Mouse (Mus musculus): ENCODE measurements around the gene Ap3d1. TPM values are rescaled to one million over a fixed set of nuclear protein-coding genes. Genes with fewer than 3 reads are reported as not detected.

The Ap3d1 gene
- total and polyA plus RNA-seq, 2 experiments from 2014 or later = 99.7 to 201 TPM

- WGBS = 95% methylated on average over 4 of the region's 4 CpGs
- no peak for DNase-seq (ENCODE audit: low spot score)
- Histone ChIP-seq H3K9me3 (ENCODE audit: low read length) (no peaks in the 10 kb centered on the region), H3K9ac (replicated peaks; ENCODE audit: low read length) (no peak overlapping the region), H3K27me3 (ENCODE audit: insufficient read depth, low read length) (no peaks in the 10 kb centered on the region), H3K4me2 (ENCODE audit: low read depth, low read length) (no peak overlapping the region), H3K4me3 (ENCODE audit: low read length) (no peak overlapping the region), H3K36me3 (ENCODE audit: insufficient read depth, low read length) (peaks cover 53% of the 10 kb centered on the region), H3K4me1 (ENCODE audit: insufficient read depth, low read length) (peaks cover 25% of the 10 kb centered on the region), H3K27ac (no peak overlapping the region)
- no peak for TF ChIP-seq CTCF (IDR thresholded peaks at IDR 0.05; ENCODE audit: low read depth)
- ATAC-seq = no peak
These were observed 70.8 kb downstream of the Ap3d1 start for GRCm38 (mm10) chr10:80671251-80671650.

DNA sequence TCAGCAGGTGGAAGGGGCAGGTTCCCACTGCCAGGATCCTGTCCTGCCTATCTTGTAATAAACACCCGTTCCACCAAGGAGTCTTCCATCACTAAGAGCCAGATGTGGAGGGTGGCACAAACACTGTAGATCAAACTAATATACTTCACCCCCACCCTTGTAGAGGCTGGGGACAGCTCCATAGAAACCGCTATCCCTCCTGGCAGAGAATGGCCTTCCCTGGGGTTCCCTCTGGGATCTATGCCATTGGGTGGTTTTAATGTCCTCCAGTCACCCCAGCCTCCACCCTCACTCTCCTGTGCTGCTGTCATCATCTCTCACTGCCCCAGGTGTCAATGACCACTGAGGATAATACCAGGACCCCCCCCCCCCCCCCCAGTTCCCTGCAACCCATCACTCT is 71.5 kb downstream of the Ap3d1 start:
- peaks cover 55% of the 10 kb centered on the region for H3K36me3 ChIP-seq (ENCODE audit: insufficient read depth, low read length)
- no peaks in the 10 kb centered on the region for H3K27me3 ChIP-seq (ENCODE audit: insufficient read depth, low read length)
- no peak for ATAC-seq
- H3K9me3 ChIP-seq (ENCODE audit: low read length) = no peaks in the 10 kb centered on the region
- no peak overlapping the region for H3K4me3 ChIP-seq (ENCODE audit: low read length)
- H3K9ac ChIP-seq (replicated peaks; ENCODE audit: low read length) = 0 out of 2 replicates have a peak overlapping the region, but pooled peaks have one; percentile 28
- no peak overlapping the region for H3K4me2 ChIP-seq (ENCODE audit: low read depth, low read length)
- no peak for TF ChIP-seq CTCF (IDR thresholded peaks at IDR 0.05; ENCODE audit: low read depth)
- WGBS = 74% methylated on average over 2 of the region's 2 CpGs
- peaks cover 25% of the 10 kb centered on the region for H3K4me1 ChIP-seq (ENCODE audit: insufficient read depth, low read length)
- peak overlapping the region; percentile 11; the same call in 1 of the 2 replicates for H3K27ac ChIP-seq
- no peak for DNase-seq (ENCODE audit: low spot score)

DNA sequence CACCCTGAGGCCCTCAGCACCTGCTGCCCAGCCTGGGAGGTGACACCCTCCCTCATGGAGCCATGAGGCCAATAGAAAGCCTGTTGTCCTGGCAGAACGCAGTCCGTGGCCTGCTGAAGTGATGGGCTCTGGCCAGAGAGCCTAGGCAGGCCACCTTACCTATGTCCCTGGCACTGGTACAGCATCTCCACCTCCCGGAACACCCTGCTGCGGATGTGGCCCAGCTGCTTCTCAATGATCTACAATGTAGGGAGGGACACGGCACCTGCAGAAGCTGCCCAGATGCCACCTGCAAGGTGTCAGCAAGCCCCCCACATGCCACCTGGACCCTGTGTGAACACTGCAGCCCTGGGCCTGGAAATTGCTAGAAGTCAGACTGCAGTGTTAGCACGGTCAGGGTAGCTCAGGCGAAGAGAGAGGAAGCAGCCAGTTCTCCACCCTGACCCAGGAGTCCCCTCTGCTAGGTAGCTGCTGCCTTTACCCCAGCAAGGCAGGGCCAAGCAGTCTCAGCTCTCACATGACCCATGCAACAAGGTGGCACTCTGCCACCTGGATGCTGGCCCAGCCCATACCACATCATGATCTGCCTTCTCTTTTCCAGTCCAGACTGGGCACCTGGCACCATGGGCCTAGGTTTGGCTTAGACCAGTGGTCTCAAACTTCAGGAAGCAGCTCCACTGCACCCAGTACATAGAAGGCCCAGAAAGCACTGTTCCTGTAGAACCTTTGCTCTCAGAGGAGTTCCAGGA is 72.2 kb downstream of the Ap3d1 start:
- Histone ChIP-seq H3K9me3 (ENCODE audit: low read length) (no peaks in the 10 kb centered on the region), H3K36me3 (ENCODE audit: insufficient read depth, low read length) (peaks cover 55% of the 10 kb centered on the region), H3K9ac (replicated peaks; ENCODE audit: low read length) (0 out of 2 replicates have a peak overlapping the region, but pooled peaks have one; percentile 28), H3K4me3 (ENCODE audit: low read length) (no peak overlapping the region), H3K4me1 (ENCODE audit: insufficient read depth, low read length) (peaks cover 23% of the 10 kb centered on the region), H3K4me2 (ENCODE audit: low read depth, low read length) (no peak overlapping the region), H3K27ac (peak overlapping the region; percentile 11; the same call in 1 of the 2 replicates), H3K27me3 (ENCODE audit: insufficient read depth, low read length) (no peaks in the 10 kb centered on the region)
- DNase-seq (ENCODE audit: low spot score) = peak; percentile 38
- WGBS = 81% methylated on average over 7 of the region's 7 CpGs
- TF ChIP-seq CTCF (IDR thresholded peaks at IDR 0.05; ENCODE audit: low read depth) = no peak
- ATAC-seq = no peak

DNA sequence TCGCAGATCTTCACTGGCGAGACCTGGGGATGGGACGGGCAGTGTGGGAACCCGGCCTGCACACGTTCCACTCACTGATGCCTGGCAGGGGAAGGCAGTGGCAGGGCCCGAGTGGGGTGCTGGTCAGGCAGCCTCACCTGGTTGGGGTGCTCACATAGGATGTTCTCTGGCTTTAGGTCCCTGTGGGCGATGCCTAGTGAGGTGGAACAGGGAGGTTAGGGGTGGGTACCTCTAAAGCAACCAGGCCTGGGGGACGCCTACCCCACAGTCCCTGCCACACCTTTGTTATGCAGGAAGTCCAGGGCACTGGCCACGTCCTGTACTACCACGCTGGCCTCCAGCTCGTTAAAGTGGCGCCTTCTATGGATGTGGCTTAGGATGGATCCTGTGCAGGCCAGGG is 73.0 kb downstream of the Ap3d1 start:
- no peak overlapping the region for H3K4me3 ChIP-seq (ENCODE audit: low read length)
- no peaks in the 10 kb centered on the region for H3K27me3 ChIP-seq (ENCODE audit: insufficient read depth, low read length)
- no peak for TF ChIP-seq CTCF (IDR thresholded peaks at IDR 0.05; ENCODE audit: low read depth)
- H3K4me2 ChIP-seq (ENCODE audit: low read depth, low read length) = no peak overlapping the region
- no peak for ATAC-seq
- peaks cover 55% of the 10 kb centered on the region for H3K36me3 ChIP-seq (ENCODE audit: insufficient read depth, low read length)
- H3K9me3 ChIP-seq (ENCODE audit: low read length) = no peaks in the 10 kb centered on the region
- no peak overlapping the region for H3K9ac ChIP-seq (replicated peaks; ENCODE audit: low read length)
- WGBS = 90% methylated on average over 12 of the region's 12 CpGs
- DNase-seq (ENCODE audit: low spot score) = no peak
- no peak overlapping the region for H3K27ac ChIP-seq
- peaks cover 18% of the 10 kb centered on the region for H3K4me1 ChIP-seq (ENCODE audit: insufficient read depth, low read length)

DNA sequence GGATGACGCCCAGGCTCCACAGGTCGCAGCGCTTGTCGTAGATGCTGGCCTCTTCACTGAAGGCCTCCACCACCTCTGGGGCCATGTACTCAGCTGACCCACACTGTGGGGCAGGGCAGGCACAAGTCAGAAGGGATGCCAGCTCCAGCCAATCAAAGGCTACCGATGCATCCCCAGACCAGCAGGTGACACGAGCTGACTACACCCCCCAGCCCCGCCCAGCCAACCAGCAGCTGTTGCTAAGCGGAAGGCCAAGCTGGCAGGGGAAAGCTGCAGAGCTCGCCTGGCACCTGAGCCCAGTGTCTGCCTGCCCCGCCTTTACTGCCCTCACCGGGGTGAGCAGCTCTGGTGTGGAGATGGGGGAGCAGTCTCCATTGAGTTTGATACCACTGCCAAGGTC is 73.5 kb downstream of the Ap3d1 start:
- Histone ChIP-seq H3K27me3 (ENCODE audit: insufficient read depth, low read length) (no peaks in the 10 kb centered on the region), H3K4me3 (ENCODE audit: low read length) (no peak overlapping the region), H3K4me2 (ENCODE audit: low read depth, low read length) (no peak overlapping the region), H3K9ac (replicated peaks; ENCODE audit: low read length) (no peak overlapping the region), H3K36me3 (ENCODE audit: insufficient read depth, low read length) (peaks cover 55% of the 10 kb centered on the region), H3K9me3 (ENCODE audit: low read length) (no peaks in the 10 kb centered on the region), H3K27ac (no peak overlapping the region), H3K4me1 (ENCODE audit: insufficient read depth, low read length) (peaks cover 14% of the 10 kb centered on the region)
- WGBS = 61% methylated on average over 11 of the region's 11 CpGs
- DNase-seq (ENCODE audit: low spot score) (peak; percentile 43), ATAC-seq (no peak)
- TF ChIP-seq CTCF (IDR thresholded peaks at IDR 0.05; ENCODE audit: low read depth) = no peak

DNA sequence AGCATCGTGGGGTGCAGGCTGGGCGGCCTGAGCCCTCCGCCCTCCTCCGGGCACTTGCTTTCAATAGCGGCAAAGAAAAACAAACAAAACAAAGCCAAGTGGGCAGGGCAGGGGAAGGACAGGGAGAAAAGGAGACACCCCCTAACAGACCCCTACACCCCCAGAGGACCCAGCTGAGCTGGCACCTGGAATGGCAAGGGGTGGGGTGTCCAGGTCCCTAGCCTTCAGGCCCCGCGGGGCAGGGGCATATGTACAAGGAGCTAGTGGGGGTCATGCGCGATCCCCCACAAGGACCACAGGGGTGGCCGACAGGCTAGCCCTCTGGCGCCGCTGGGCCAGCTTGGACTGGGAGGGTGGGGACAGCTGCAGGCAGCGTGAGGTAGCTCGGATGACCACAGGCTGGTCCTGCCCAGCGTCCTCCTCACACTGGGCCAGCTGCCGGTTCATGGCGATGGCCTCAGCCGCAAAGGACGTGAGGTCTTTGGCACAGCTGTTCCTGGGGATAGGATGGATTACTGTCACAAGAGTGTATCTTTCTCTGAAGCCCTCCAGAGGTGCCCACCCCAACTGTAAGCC is 75.1 kb downstream of the Ap3d1 start:
- ATAC-seq (no peak), DNase-seq (ENCODE audit: low spot score) (no peak)
- Histone ChIP-seq H3K9ac (replicated peaks; ENCODE audit: low read length) (no peak overlapping the region), H3K4me3 (ENCODE audit: low read length) (no peak overlapping the region), H3K4me1 (ENCODE audit: insufficient read depth, low read length) (peaks cover 6% of the 10 kb centered on the region; the same call in 1 of the 2 replicates), H3K36me3 (ENCODE audit: insufficient read depth, low read length) (peaks cover 55% of the 10 kb centered on the region), H3K9me3 (ENCODE audit: low read length) (no peaks in the 10 kb centered on the region), H3K27me3 (ENCODE audit: insufficient read depth, low read length) (no peaks in the 10 kb centered on the region), H3K27ac (no peak overlapping the region), H3K4me2 (ENCODE audit: low read depth, low read length) (no peak overlapping the region)
- WGBS = 84% methylated on average over 19 of the region's 19 CpGs
- no peak for TF ChIP-seq CTCF (IDR thresholded peaks at IDR 0.05; ENCODE audit: low read depth)

Measured in hindbrain, postnatal 0 days (tissue).